Mouse (Mus musculus) kidney, adult 2 months (tissue): ENCODE results near the gene Wasf3. TPM values are rescaled to one million over a fixed set of nuclear protein-coding genes. Genes with fewer than 3 reads are reported as not detected.

ENCODE experiments used
- DNase-seq: peaks from one replicate; pipeline ENCODE4 v3.0.0; 2021
- H3K27ac ChIP-seq: fragments of 200-500 bp; 2 replicates; pipeline ENCODE4 v1.5.1; 2012; ENCODE audit warnings: low read depth, low read length, control low read depth, inconsistent platforms; ENCODE audit not compliant: insufficient read depth
- H3K27me3 ChIP-seq: fragments of 200-500 bp; replicated peaks from 2 replicates; pipeline ENCODE4 v1.6.1; 2012; ENCODE audit warnings: mild to moderate bottlenecking, moderate library complexity, low read length, inconsistent platforms; ENCODE audit not compliant: control insufficient read depth, insufficient read depth
- H3K36me3 ChIP-seq: fragments of 200-500 bp; 2 replicates; pipeline ENCODE4 v1.6.1; 2012; ENCODE audit warnings: mild to moderate bottlenecking, moderate library complexity, low read length, inconsistent platforms; ENCODE audit not compliant: control insufficient read depth, insufficient read depth
- H3K4me1 ChIP-seq: fragments of 200-500 bp; 2 replicates; pipeline ENCODE4 v1.6.1; 2011; ENCODE audit warnings: low read length; ENCODE audit not compliant: control insufficient read depth, insufficient read depth
- H3K4me3 ChIP-seq: fragments of 200-500 bp; 2 replicates; pipeline ENCODE4 v1.5.1; 2011; ENCODE audit warnings: mild to moderate bottlenecking, low read depth, low read length, control low read depth; ENCODE audit not compliant: insufficient read depth
- CTCF ChIP-seq: fragments of 200-500 bp; conservative IDR thresholded peaks from 2 replicates; pipeline ENCODE4 v1.5.1; 2011; ENCODE audit warnings: low read depth, mild to moderate bottlenecking, control low read depth, low read length, moderate library complexity, mixed read lengths; ENCODE audit not compliant: insufficient read depth, insufficient read length
- POLR2A ChIP-seq: fragments of 200-500 bp; IDR thresholded peaks from one replicate; pipeline ENCODE4 v1.6.1; 2011; ENCODE audit warnings: low read depth, low read length, control low read depth
- WGBS: fragments of 180-500 bp; shearing (Covaris S2); methylation state at CpG from one replicate; pipeline ENCODE4 v1.1.7; 2018; 5-methylcytosine and 5-hydroxymethylcytosine counted together
- polyA plus RNA-seq: library from polyadenylated mRNA; depleted of rRNA; stranded (reverse); fragments of >200 nt; gene quantifications from 2 replicates; pipeline ENCODE4 v1.2.3, GENCODE M21; 2012

Wasf3 gene
- polyA plus RNA-seq, 1 experiment = 5.9 TPM

- TF ChIP-seq POLR2A (no peak), CTCF (no peak)
- DNase-seq = no peak
Observed at GRCm38 (mm10) chr5:146402311-146402710, 17.5 kb downstream of the Wasf3 start.

GRCm38 (mm10) chr5:146403923-146404322, 19.1 kb downstream of the Wasf3 start:
- Histone ChIP-seq H3K4me3 (no peak overlapping the region), H3K36me3 (no peaks in the 10 kb centered on the region), H3K27me3 (no peaks in the 10 kb centered on the region), H3K27ac (no peak overlapping the region), H3K4me1 (no peaks in the 10 kb centered on the region)
- no peak for TF ChIP-seq CTCF
- no peak for TF ChIP-seq POLR2A
- no peak for DNase-seq
- WGBS = 53% methylated on average over 2 of the region's 2 CpGs

More at GRCm38 (mm10) chr5:146402311-146402710, 17.5 kb downstream of the Wasf3 start:
- Histone ChIP-seq H3K27ac (no peak overlapping the region), H3K36me3 (no peaks in the 10 kb centered on the region), H3K4me1 (no peaks in the 10 kb centered on the region), H3K27me3 (no peaks in the 10 kb centered on the region), H3K4me3 (no peak overlapping the region)
- WGBS = 73% methylated on average over 11 of the region's 11 CpGs

- no peaks in the 10 kb centered on the region for H3K36me3 ChIP-seq
- H3K4me3 ChIP-seq = no peak overlapping the region
- H3K27ac ChIP-seq = no peak overlapping the region
- H3K4me1 ChIP-seq = no peaks in the 10 kb centered on the region
- TF ChIP-seq CTCF (0 out of 2 replicates have a peak, but pooled peaks have one; percentile 9), POLR2A (no peak)
- 100% methylated on average over 1 of the region's 1 CpGs for WGBS
- H3K27me3 ChIP-seq = no peaks in the 10 kb centered on the region
- no peak for DNase-seq
Observed at GRCm38 (mm10) chr5:146406133-146406532, 21.3 kb downstream of the Wasf3 start.

GRCm38 (mm10) chr5:146407791-146408190, 23.0 kb downstream of the Wasf3 start:
- Histone ChIP-seq H3K4me1 (no peaks in the 10 kb centered on the region; the same call in 1 of the 2 replicates), H3K36me3 (no peaks in the 10 kb centered on the region), H3K27ac (no peak overlapping the region), H3K27me3 (no peaks in the 10 kb centered on the region), H3K4me3 (no peak overlapping the region)
- DNase-seq = no peak
- TF ChIP-seq CTCF (no peak), POLR2A (no peak)
- WGBS = 32% methylated on average over 3 of the region's 3 CpGs

GRCm38 (mm10) chr5:146408604-146409003, 23.8 kb downstream of the Wasf3 start:
- H3K4me1 ChIP-seq = no peaks in the 10 kb centered on the region; the same call in 1 of the 2 replicates
- DNase-seq = no peak
- H3K27me3 ChIP-seq = no peaks in the 10 kb centered on the region
- TF ChIP-seq CTCF (no peak), POLR2A (no peak)
- H3K36me3 ChIP-seq = no peaks in the 10 kb centered on the region
- 80% methylated on average over 8 of the region's 8 CpGs for WGBS
- H3K27ac ChIP-seq = no peak overlapping the region
- H3K4me3 ChIP-seq = no peak overlapping the region

GRCm38 (mm10) chr5:146410821-146411220, 26.0 kb downstream of the Wasf3 start:
- Histone ChIP-seq H3K27ac (no peak overlapping the region), H3K4me1 (no peaks in the 10 kb centered on the region; the same call in 1 of the 2 replicates)
- no peak for TF ChIP-seq CTCF
- TF ChIP-seq POLR2A = no peak

GRCm38 (mm10) chr5:146412743-146413430, 28.1 kb downstream of the Wasf3 start:
- no peak overlapping the region for H3K27ac ChIP-seq
- no peaks in the 10 kb centered on the region for H3K27me3 ChIP-seq
- H3K4me1 ChIP-seq = no peaks in the 10 kb centered on the region; the same call in 1 of the 2 replicates
- peak; percentile 65 for DNase-seq
- TF ChIP-seq CTCF (no peak), POLR2A (no peak)
- WGBS = 54% methylated on average over 15 of the region's 15 CpGs
- H3K36me3 ChIP-seq = no peaks in the 10 kb centered on the region
- H3K4me3 ChIP-seq = no peak overlapping the region

More at GRCm38 (mm10) chr5:146410821-146411220, 26.0 kb downstream of the Wasf3 start:
- Histone ChIP-seq H3K36me3 (no peaks in the 10 kb centered on the region), H3K4me3 (no peak overlapping the region), H3K27me3 (no peaks in the 10 kb centered on the region)
- DNase-seq = no peak
- WGBS = 75% methylated on average over 4 of the region's 4 CpGs
